Mouse (Mus musculus): Measurements from ENCODE around the gene Tuba4a.

- TF ChIP-seq CTCF (IDR thresholded peaks at IDR 0.05; ENCODE audit: extremely low read depth, insufficient read depth, insufficient read length, insufficient replicate concordance) (no peak), POLR2A (IDR thresholded peaks at IDR 0.05; ENCODE audit: low read depth, low read length) (no peak)
Measured at GRCm38 (mm10) chr1:75231664-75232152, 12.0 kb upstream of the Tuba4a start, which contains the start of gene A630095N17Rik.
